Mouse (Mus musculus): ENCODE data around the gene Gm21119.
"Not testable (repeated sequence)": the region's sequence is repeated elsewhere in the genome, so short reads cannot be mapped to it uniquely, and the experiment has no call there.

Gm21119 gene

GRCm38 (mm10) chr8:20614619-20615018 lies at the start of gene Gm21119:
Gene Gm21119, plus strand, starts transcription at chr8:20614919.
- not testable (repeated sequence) for DNase-seq (ENCODE audit: low read depth in 2 of 2, low spot score in 2 of 2)

GRCm38 (mm10) chr8:20566753-20567152 lies 48.0 kb upstream of the Gm21119 start:
- not testable (repeated sequence) for DNase-seq (ENCODE audit: low read depth in 2 of 2, low spot score in 2 of 2)

GRCm38 (mm10) chr8:20581081-20581480 lies 33.6 kb upstream of the Gm21119 start:
- DNase-seq (ENCODE audit: low read depth in 2 of 2, low spot score in 2 of 2): not testable (repeated sequence)

GRCm38 (mm10) chr8:20582772-20583171 lies 31.9 kb upstream of the Gm21119 start:
- DNase-seq (ENCODE audit: low read depth in 2 of 2, low spot score in 2 of 2): not testable (repeated sequence)

DNA sequence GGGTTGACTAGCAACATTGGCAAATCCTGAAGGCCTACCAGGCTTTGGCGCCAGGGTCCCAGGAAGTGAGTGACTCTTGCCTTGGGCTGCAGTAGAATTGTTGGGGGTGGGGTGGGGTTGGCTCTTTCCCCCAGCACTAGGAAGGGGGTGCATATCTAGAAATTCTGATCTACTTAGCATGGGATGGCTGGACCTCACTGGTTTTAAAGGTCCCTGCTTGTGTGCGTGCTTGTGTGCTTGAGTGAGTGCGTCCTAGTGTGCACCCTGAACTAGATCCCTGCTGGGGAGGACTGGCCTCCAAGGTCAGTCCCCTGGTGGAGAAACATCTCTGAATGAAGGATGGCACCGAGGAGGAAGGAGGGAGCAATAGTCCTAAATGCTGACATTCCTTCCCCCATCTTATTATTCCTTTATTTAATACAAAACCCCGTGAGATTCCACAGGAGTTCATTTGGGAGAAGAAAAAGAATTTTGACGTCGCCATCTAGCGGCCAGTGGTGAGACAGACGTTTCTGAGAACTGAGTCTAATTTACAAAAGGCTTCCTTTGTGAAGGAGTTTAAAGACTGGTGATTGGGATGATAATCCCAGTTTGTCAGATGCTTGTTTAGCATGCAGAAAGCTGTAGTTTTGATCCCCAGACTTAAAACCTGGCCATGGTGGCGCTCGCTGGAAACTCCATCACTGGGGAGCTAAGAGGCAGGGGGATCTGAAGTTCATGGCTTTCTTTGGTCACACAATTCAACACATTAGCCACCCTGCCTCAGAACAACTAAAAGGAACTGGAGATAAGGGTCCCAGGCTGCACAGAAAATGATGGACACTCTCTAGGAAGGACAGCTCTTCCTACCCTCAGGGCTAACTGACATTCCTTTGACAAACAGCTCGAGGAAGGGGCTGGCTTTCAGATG lies 26.2 kb upstream of the Gm21119 start:
- DNase-seq (ENCODE audit: low read depth in 2 of 2, low spot score in 2 of 2): not testable (repeated sequence)

DNA sequence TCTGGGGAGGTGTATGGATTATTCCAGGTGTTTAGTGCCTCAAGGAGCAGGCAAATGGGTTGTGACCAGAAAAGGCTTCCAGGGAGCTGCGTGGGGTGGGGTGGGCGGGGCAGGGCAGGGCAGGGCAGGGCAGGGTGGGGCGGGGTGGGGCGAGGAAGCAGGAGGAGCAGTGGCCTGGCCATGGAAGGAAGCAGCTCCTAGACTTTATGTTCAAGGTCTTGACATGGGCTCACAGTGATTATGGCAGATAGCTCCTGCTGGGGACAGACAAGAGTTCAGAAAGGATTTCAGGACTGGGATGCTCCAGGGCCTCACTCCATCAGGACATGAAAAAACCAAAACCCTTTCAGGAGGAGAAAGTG lies 25.6 kb upstream of the Gm21119 start:
- DNase-seq (ENCODE audit: low read depth in 2 of 2, low spot score in 2 of 2): not testable (repeated sequence)

- DNase-seq (ENCODE audit: low read depth in 2 of 2, low spot score in 2 of 2): peak; percentile 19 to 44
Observed at GRCm38 (mm10) chr8:20590117-20590997, 24.4 kb upstream of the Gm21119 start.

GRCm38 (mm10) chr8:20591002-20591401 lies 23.7 kb upstream of the Gm21119 start:
- not testable (repeated sequence) for DNase-seq (ENCODE audit: low read depth in 2 of 2, low spot score in 2 of 2)

- DNase-seq (ENCODE audit: low read depth in 2 of 2, low spot score in 2 of 2): not testable (repeated sequence)
Observed at GRCm38 (mm10) chr8:20592732-20593272, 21.9 kb upstream of the Gm21119 start.

- DNase-seq (ENCODE audit: low read depth in 2 of 2, low spot score in 2 of 2): peak; percentile 39 to 46
Observed at GRCm38 (mm10) chr8:20593841-20594240, 20.9 kb upstream of the Gm21119 start.

DNA sequence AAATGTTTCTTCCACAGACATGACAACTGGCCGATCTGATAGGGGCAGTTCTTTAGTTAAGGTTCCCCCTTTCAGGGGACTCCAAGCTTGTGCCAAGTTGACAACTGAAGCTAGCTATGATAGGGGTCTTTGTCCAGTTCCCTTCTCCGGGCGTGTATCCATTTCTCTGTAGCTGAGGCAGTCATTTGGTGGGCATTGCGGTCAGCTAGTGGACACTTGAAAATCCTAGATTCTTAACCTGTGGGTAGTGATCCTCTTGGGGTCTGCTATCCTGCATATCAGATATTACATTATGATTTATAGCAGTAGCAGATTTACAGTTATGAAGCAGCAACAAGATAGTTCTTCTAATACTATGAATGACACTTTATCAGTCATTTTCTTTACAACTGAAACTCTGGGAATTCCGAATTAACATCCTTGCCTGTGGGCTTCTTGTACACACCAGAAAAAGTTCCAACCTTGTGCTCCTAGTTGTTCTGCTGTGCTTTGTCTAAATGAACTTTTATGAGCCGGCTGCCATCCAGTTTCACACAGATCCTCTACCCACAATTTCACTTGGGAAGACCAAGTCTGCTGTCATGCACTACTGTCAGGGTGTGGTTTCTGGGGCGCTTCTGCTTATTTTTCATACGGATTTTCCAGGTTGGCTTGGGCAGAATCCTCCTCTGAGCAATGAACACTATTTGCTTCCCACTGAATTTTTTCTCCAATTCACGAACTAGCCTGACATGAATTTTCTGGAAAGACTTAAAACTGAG lies 18.5 kb upstream of the Gm21119 start:
- DNase-seq (ENCODE audit: low read depth in 2 of 2, low spot score in 2 of 2): not testable (repeated sequence)

GRCm38 (mm10) chr8:20596842-20597708 lies 17.6 kb upstream of the Gm21119 start:
- peak; percentile 34 to 42 for DNase-seq (ENCODE audit: low read depth in 2 of 2, low spot score in 2 of 2)

- DNase-seq (ENCODE audit: low read depth in 2 of 2, low spot score in 2 of 2): not testable (repeated sequence)
Observed at GRCm38 (mm10) chr8:20598300-20599170, 16.2 kb upstream of the Gm21119 start.

DNA sequence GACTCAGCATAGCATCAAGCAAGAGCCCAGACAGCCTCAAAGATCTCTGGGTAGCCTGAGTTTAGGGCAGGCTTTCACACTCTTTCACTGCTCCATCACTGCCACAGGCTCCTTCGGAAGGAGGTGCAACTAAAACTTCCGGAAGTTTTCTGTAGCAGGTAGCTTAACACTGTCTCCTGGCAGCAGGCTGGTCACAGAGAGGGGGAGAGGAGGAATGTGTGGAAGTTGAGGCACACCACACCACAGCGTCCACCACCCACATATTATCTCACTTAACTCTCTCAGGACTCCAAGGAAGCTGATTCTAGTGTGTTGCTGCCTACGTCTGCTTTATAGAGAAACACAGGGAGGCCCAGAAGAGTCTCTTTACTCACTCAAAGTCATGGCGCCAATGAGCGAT lies 15.4 kb upstream of the Gm21119 start:
- not testable (repeated sequence) for DNase-seq (ENCODE audit: low read depth in 2 of 2, low spot score in 2 of 2)

- DNase-seq (ENCODE audit: low read depth in 2 of 2, low spot score in 2 of 2): not testable (repeated sequence)
Observed at GRCm38 (mm10) chr8:20610856-20611255, 3.9 kb upstream of the Gm21119 start.

DNA sequence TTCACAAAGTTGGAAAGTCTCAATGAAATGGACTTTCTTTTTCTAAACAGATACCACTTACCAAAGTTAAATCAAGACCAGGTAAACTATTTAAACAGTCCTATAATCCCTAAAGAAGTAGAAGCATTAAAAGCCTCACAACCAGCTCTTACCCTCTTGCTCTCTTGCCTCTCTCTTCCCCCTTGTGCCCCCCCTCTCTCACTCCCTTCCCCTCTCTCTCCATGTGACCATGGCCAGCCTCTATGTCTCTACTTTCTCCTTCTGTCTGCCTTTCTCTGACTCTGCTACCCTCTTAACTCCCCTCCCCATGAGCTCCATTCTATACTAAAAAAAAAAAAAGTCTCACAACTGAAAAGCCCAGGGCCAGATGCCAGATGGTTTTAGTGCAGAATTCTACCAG lies 2.0 kb upstream of the Gm21119 start:
- not testable (repeated sequence) for DNase-seq (ENCODE audit: low read depth in 2 of 2, low spot score in 2 of 2)

GRCm38 (mm10) chr8:20630766-20631165 lies 16.0 kb downstream of the Gm21119 start:
- not testable (repeated sequence) for DNase-seq (ENCODE audit: low read depth in 2 of 2, low spot score in 2 of 2)

GRCm38 (mm10) chr8:20637931-20638330 lies 23.2 kb downstream of the Gm21119 start:
- not testable (repeated sequence) for DNase-seq (ENCODE audit: low read depth in 2 of 2, low spot score in 2 of 2)

GRCm38 (mm10) chr8:20643536-20643935 lies 28.8 kb downstream of the Gm21119 start:
- peak in 1 of 2 experiments; percentile 11 for DNase-seq (ENCODE audit: low read depth in 2 of 2, low spot score in 2 of 2)
